Mouse (Mus musculus): ENCODE measurements around the gene Ercc4. TPM values are rescaled to one million over a fixed set of nuclear protein-coding genes. Genes with fewer than 3 reads are reported as not detected.
A peak's percentile ranks its signal among the peaks of the same experiment; 100 is the strongest.

Ercc4 gene
- total and polyA plus RNA-seq, 3 experiments, result 10.6 to 15.5 TPM; not detected in 1

DNA sequence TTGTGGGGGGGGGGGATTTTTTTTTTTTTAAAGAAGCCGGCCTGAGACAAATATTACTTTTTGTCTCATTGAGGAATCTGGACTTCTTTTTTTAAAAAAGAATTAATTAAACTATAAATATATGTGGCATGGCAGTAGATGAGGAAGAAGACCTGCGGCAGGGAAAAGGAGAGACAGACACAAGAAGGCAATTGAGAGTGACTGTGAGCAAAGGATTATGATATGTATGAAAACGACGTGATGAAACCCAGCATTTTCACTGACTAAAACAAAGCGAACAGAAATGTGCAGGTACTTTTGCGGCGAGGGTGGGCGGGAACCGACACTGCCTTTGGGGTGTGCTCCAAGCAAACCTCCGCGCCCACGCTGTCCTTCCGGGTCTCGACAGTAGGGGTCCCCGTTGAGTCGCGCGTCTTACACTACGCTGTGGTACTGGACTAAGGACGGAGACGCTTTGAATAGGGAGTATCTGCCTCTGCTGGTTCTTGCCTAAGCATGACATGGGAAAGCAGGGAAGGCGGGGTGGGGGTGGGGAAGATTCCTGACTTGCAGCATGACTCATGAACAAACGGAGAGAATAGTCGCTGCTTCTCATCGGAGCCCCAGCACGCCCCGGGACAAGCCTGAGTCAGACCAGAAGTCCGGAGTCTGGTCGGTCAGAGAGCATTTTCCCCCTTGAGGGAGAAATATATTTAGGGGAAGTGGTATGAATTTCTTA lies 50.6 kb downstream of the Ercc4 start (continued):
- TF ChIP-seq MYC (IDR thresholded peaks at IDR 0.05; ENCODE audit: low read depth, low read length) (0 out of 2 replicates have a peak, but pooled peaks have one; percentile 30), POLR2A (IDR thresholded peaks at IDR 0.05; ENCODE audit: control insufficient read depth in 1 of 2, insufficient read depth in 1 of 2, low read depth in 1 of 2, low read length in 2 of 2, poor library complexity in 1 of 2) (no peak), MAZ (IDR thresholded peaks at IDR 0.05; ENCODE audit: low read depth, low read length) (no peak)

DNA sequence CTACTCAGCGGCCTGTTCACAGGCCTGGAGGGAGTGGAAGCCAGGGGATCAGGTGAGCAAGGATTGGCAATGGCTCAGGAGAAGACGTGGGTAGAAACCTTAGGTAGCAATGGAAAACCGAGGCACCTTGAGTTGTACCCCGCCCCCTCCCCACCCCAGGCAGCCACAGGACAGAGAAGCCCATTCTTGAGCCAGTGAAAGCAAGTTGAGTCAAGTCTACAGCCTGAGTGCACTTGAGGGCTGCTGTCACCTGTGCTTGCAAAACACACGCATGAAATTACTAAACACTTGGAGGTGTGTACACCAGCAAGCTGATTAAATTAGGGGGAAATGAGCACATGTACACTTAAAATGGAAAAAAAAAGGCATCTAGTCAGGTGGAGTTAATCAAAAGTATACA lies 52.0 kb downstream of the Ercc4 start:
- Histone ChIP-seq H3K79me2 (ENCODE audit: control insufficient read depth, insufficient read depth, low read length, poor library complexity) (no peaks in the 10 kb centered on the region), H3K27me3 (ENCODE audit: control insufficient read depth in 1 of 2, insufficient read depth in 2 of 2, low read length in 2 of 2) (no peaks in the 10 kb centered on the region; a peak in 1 of 4 replicates), H3K9ac (ENCODE audit: control insufficient read depth, low read depth, low read length, poor library complexity, severe bottlenecking) (no peak overlapping the region)

DNA sequence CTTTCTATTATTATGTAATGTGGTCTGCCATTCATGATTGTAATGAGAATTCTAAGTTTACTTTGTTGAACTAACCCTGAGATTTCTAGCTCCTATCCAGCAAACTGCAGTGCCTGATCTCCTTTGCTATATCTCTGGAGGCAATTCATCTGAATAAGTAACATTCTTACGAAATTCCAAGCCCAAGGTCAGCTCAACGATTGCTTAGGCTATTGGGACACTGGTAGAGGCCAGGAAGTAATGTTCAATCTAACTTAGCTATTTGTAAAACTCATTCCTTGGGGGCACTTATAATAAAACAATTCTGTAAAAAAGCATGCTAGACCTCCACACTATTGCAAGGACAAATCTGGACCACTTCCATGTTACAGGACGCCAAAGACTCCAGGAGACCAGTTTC lies 58.2 kb downstream of the Ercc4 start:
- DNase-seq (ENCODE audit: low read depth, low spot score), result no peak
- no peak overlapping the region for H3K4me3 ChIP-seq (ENCODE audit: control insufficient read depth in 1 of 2, insufficient read depth in 1 of 2, low read depth in 2 of 2, low read length in 2 of 2)
- no peaks in the 10 kb centered on the region; a peak in 1 of 4 replicates for H3K27me3 ChIP-seq (ENCODE audit: control insufficient read depth in 1 of 2, insufficient read depth in 2 of 2, low read length in 2 of 2)
- no peak overlapping the region for H3K9ac ChIP-seq (ENCODE audit: control insufficient read depth, low read depth, low read length, poor library complexity, severe bottlenecking)
- H3K9me3 ChIP-seq (replicated peaks; ENCODE audit: insufficient read depth, low read length), result no peaks in the 10 kb centered on the region
- TF ChIP-seq MYB (IDR thresholded peaks at IDR 0.05; ENCODE audit: low read depth, low read length) (no peak), UBTF (IDR thresholded peaks at IDR 0.05; ENCODE audit: borderline replicate concordance, insufficient read depth, low read depth, low read length) (no peak), TCF12 (IDR thresholded peaks at IDR 0.05; ENCODE audit: low read depth, low read length) (no peak), SMC3 (IDR thresholded peaks at IDR 0.05; ENCODE audit: low read depth, low read length) (no peak), ZMIZ1 (IDR thresholded peaks at IDR 0.05; ENCODE audit: low read depth, low read length) (no peak), JUND (IDR thresholded peaks at IDR 0.05; ENCODE audit: low read depth, low read length) (no peak), CHD2 (IDR thresholded peaks at IDR 0.05; ENCODE audit: low read length) (no peak), RCOR1 (IDR thresholded peaks at IDR 0.05; ENCODE audit: low read depth, low read length) (no peak), KAT2A (conservative IDR thresholded peaks at IDR 0.05; ENCODE audit: low read depth, low read length) (no peak), ZKSCAN1 (IDR thresholded peaks at IDR 0.05; ENCODE audit: low read depth, low read length) (no peak), RAD21 (IDR thresholded peaks at IDR 0.05; ENCODE audit: low read depth, low read length) (no peak), MYC (IDR thresholded peaks at IDR 0.05; ENCODE audit: low read depth, low read length) (no peak), USF1 (IDR thresholded peaks at IDR 0.05; ENCODE audit: low read depth, low read length) (no peak), ELF1 (IDR thresholded peaks at IDR 0.05; ENCODE audit: low read depth, low read length) (no peak), HCFC1 (IDR thresholded peaks at IDR 0.05; ENCODE audit: low read depth, low read length) (no peak), POLR2A (IDR thresholded peaks at IDR 0.05; ENCODE audit: control insufficient read depth in 1 of 2, insufficient read depth in 1 of 2, low read depth in 1 of 2, low read length in 2 of 2, poor library complexity in 1 of 2) (no peak), E2F4 (IDR thresholded peaks at IDR 0.05; ENCODE audit: borderline replicate concordance, low read depth, low read length) (no peak), MAFK (IDR thresholded peaks at IDR 0.05; ENCODE audit: borderline replicate concordance, low read depth, low read length) (no peak), GABPA (IDR thresholded peaks at IDR 0.05; ENCODE audit: low read depth, low read length) (no peak), CHD1 (IDR thresholded peaks at IDR 0.05; ENCODE audit: low read depth, low read length) (no peak)
- H3K79me2 ChIP-seq (ENCODE audit: control insufficient read depth, insufficient read depth, low read length, poor library complexity), result no peaks in the 10 kb centered on the region
- no peaks in the 10 kb centered on the region for H3K36me3 ChIP-seq (ENCODE audit: control insufficient read depth in 1 of 2, insufficient read depth in 2 of 2, low read length in 2 of 2)
- H3K27ac ChIP-seq (ENCODE audit: control insufficient read depth, low read depth, low read length), result no peak overlapping the region
- H3K4me1 ChIP-seq (ENCODE audit: control insufficient read depth in 1 of 2, insufficient read depth in 2 of 2, low read length in 2 of 2), result no peaks in the 10 kb centered on the region

More for the DNA sequence above, 52.0 kb downstream of the Ercc4 start:
- Histone ChIP-seq H3K4me3 (ENCODE audit: control insufficient read depth in 1 of 2, insufficient read depth in 1 of 2, low read depth in 2 of 2, low read length in 2 of 2) (no peak overlapping the region), H3K9me3 (replicated peaks; ENCODE audit: insufficient read depth, low read length) (no peaks in the 10 kb centered on the region), H3K27ac (ENCODE audit: control insufficient read depth, low read depth, low read length) (no peak overlapping the region), H3K4me1 (ENCODE audit: control insufficient read depth in 1 of 2, insufficient read depth in 2 of 2, low read length in 2 of 2) (0 out of 4 replicates have a peak, but pooled peaks cover 0 to 4% of the 10 kb centered on the region in 2 experiments), H3K36me3 (ENCODE audit: control insufficient read depth in 1 of 2, insufficient read depth in 2 of 2, low read length in 2 of 2) (peaks cover 0 to 2% of the 10 kb centered on the region in 2 experiments; a peak in 1 of 4 replicates)
- TF ChIP-seq CHD1 (IDR thresholded peaks at IDR 0.05; ENCODE audit: low read depth, low read length) (no peak), BHLHE40 (IDR thresholded peaks at IDR 0.05; ENCODE audit: borderline replicate concordance, low read depth, low read length) (no peak), KAT2A (conservative IDR thresholded peaks at IDR 0.05; ENCODE audit: low read depth, low read length) (no peak), TBP (IDR thresholded peaks at IDR 0.05; ENCODE audit: low read depth, low read length) (no peak), ZKSCAN1 (IDR thresholded peaks at IDR 0.05; ENCODE audit: low read depth, low read length) (no peak), MAZ (IDR thresholded peaks at IDR 0.05; ENCODE audit: low read depth, low read length) (no peak), CHD2 (IDR thresholded peaks at IDR 0.05; ENCODE audit: low read length) (no peak), MAFK (IDR thresholded peaks at IDR 0.05; ENCODE audit: borderline replicate concordance, low read depth, low read length) (no peak), RCOR1 (IDR thresholded peaks at IDR 0.05; ENCODE audit: low read depth, low read length) (no peak), MAX (IDR thresholded peaks at IDR 0.05; ENCODE audit: low read length) (no peak), UBTF (IDR thresholded peaks at IDR 0.05; ENCODE audit: borderline replicate concordance, insufficient read depth, low read depth, low read length) (no peak), TCF12 (IDR thresholded peaks at IDR 0.05; ENCODE audit: low read depth, low read length) (no peak), USF2 (IDR thresholded peaks at IDR 0.05; ENCODE audit: borderline replicate concordance in 1 of 2, insufficient read depth in 1 of 2, low read depth in 1 of 2, low read length in 2 of 2) (no peak), HCFC1 (IDR thresholded peaks at IDR 0.05; ENCODE audit: low read depth, low read length) (no peak), ZC3H11A (IDR thresholded peaks at IDR 0.05; ENCODE audit: low read depth, low read length) (no peak), MXI1 (IDR thresholded peaks at IDR 0.05; ENCODE audit: low read depth, low read length) (no peak), POLR2AphosphoS2 (IDR thresholded peaks at IDR 0.05; ENCODE audit: low read length) (no peak)
- DNase-seq (ENCODE audit: low read depth, low spot score), result no peak

Measured in MEL (cell line).